Mouse (Mus musculus) urinary bladder, adult 18-20 months (tissue): ENCODE measurements at regions not wholly inside any gene's neighbourhood (a gene's known extent, or its start where the extent isn't known, plus 50 kb on each side); places are given as distances from the start of the nearest gene placed in this dataset.
A peak's percentile ranks its signal among the peaks of the same experiment; 100 is the strongest.

Experiments used
- DNase-seq, 2 experiments: peaks; one replicate each; pipeline ENCODE4 v3.0.0; 2022; ENCODE audit warnings: low spot score in 2 of 2, mixed read lengths in 2 of 2

- DNase-seq: no peak
Observed at GRCm38 (mm10) chr8:12136178-12136455, 142.5 kb upstream of the A230072I06Rik start.

- DNase-seq: no peak
Observed at GRCm38 (mm10) chr8:12137496-12137895, 141.1 kb upstream of the A230072I06Rik start.

GRCm38 (mm10) chr8:12137913-12138312, 140.7 kb upstream of the A230072I06Rik start:
- no peak for DNase-seq

- DNase-seq: no peak
Observed at GRCm38 (mm10) chr8:12151679-12152078, 126.9 kb upstream of the A230072I06Rik start.

DNA sequence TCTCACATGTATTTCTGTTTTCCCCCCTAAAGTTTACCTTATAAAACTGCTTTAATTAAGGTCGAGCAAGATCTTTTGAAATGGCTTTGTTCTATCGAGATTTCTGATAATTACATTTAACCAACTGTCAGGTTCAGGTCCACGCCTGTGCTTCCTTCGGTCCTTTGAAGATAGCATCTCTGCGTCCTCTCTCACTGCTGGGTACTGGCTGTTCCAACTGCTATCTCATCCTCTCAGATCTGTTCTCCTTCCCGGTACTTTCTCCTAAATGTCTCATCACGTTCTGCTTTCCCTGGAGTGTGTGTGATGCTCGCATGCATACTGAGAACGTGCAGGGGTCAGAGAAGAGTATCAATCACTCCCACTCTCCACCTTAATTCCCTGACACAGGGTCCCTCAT, 125.8 kb upstream of the A230072I06Rik start:
- no peak for DNase-seq

DNA sequence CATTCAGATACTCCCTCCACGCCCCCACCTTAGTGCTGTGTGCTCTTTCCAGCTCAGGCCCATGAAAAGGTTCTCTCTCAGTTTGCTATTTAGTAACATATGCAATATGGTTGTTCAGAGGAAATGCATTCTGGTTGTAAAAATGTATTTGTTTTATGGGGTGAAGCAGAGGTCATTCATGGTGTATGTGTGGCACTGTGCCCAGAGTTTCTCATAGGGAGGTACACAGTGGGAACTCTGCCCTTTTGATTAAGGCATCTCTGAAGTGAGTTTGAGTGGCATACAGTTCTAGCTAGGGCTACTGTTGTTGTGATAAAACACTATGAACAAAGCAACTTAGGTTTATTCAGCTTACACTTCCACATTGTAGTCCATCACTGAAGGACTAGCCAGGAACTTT, 121.7 kb upstream of the A230072I06Rik start:
- DNase-seq: no peak

GRCm38 (mm10) chr8:12158188-12158587, 120.4 kb upstream of the A230072I06Rik start:
- no peak for DNase-seq

DNA sequence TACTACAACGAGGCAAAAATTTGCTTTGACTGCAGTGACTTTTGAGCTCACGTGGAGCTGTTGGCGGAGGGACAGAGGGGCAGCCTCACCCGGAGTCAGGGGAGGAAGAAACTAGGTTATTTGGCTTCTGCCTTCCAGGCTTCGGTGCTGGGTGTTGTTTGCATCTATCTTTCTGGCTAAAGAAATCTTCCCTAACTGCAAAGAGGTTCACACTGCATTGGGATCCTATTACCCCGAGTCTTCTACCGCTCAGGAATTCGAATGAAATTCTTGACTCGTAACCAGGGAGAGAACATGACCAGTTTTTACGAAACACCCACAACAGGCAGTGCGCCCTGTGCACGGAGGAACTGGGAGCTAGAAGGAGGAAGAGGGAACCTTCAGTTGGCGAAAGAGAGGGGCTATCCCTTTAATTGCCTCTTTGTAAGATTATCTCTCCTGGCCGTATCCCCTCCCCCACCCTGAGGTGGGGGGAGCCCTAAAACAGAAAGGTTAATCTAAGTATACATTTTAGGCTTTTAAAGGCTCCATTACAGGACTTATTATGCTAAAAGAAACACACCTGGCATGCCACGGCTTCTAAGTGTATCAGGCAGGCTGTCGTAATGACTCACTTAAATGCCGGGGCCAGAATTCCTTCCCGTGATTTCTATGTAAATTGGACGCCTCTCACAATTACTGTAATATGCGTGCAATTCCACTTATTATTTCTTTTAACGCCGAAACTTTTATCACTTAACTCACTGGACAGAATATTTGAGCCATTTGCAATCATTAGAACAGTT, 115.5 kb upstream of the A230072I06Rik start:
- DNase-seq: peak in 1 of 2 experiments; percentile 12

GRCm38 (mm10) chr8:12165487-12166152, 113.0 kb upstream of the A230072I06Rik start:
- DNase-seq: no peak

DNA sequence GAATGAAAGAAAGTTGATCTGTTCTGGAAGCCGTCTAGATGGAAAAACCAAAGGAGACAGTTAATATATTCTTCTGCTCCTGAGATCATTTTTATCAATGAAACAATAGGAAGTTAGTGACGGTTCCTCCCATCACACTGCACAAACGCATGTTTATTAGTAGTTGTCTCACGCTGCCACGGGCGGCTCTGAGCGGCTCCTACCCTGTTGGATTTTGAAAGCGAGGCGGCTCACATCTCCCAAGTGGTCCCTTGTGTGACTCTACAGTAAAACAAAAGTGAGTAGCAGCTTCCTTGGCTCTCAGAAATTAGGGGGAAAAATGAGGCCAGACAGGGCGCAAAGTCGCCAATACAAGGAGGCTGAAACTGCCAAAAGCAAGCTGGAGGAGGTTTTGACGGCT, 106.8 kb upstream of the A230072I06Rik start:
- no peak for DNase-seq

DNA sequence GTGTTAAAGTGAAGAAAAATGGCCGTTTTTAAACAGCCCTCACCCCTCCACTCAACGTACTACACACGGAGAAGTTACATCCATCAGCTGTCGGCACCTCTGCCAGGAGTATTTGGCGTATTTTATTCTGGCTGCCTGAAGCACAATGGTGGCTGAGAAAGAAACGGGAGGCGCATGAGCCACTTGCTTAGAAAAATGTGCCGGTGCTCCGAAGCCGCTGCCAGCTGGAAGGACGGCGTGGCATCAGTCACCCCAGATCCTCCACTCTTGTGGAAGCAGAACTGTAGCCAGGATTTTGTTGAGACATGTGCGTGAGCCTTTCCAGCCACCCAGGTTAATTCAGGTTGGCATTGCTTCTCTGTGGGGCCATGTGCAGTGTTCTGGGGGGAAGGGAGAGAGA, 103.1 kb upstream of the A230072I06Rik start:
- no peak for DNase-seq

GRCm38 (mm10) chr8:12184666-12185065, 94.0 kb upstream of the A230072I06Rik start:
- no peak for DNase-seq

GRCm38 (mm10) chr8:12187366-12187765, 91.3 kb upstream of the A230072I06Rik start:
- no peak for DNase-seq

- DNase-seq: no peak
Observed at GRCm38 (mm10) chr8:12188451-12188850, 90.2 kb upstream of the A230072I06Rik start.

DNA sequence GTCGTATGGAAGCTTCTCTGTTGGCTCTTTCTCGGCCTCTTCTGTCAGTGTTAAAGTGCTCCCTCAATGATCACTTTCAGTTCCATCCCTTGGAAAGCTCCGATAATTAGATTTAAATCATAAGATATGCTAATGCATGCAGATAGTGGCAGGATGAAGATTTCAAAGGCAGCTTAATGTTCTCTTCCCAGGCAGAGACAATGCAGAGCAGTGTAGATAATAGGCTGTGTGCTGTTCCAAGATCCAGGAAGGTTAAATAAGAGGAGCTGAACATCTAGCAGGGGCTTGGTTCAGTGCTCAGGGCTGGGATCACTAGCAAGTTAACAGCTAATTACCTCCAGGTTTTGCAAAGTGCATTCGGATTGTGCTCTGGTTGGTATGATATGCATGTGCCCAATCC, 89.7 kb upstream of the A230072I06Rik start:
- DNase-seq: no peak

- no peak for DNase-seq
Observed at GRCm38 (mm10) chr8:12192006-12192405, 86.6 kb upstream of the A230072I06Rik start.

DNA sequence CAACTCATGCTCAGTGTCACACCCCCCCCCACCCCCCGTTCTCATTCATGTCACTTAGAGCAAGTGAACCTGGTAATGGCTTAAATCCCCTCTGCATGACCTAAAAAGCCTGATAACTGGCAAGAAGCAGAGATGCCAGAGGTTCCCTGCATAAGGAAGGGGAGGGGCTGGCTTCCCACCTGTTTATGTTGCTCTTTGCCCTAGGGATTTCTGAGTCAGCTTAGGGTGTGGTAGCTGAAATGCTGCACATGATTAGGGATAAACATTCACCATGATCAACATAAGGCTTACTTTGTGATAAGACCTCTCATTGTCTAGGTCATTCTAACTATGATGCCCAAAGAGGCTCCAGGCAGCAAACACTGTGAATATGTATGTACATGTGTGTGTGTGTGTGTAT, 72.7 kb upstream of the A230072I06Rik start:
- no peak for DNase-seq

GRCm38 (mm10) chr8:12207412-12207811, 71.2 kb upstream of the A230072I06Rik start:
- no peak for DNase-seq

DNA sequence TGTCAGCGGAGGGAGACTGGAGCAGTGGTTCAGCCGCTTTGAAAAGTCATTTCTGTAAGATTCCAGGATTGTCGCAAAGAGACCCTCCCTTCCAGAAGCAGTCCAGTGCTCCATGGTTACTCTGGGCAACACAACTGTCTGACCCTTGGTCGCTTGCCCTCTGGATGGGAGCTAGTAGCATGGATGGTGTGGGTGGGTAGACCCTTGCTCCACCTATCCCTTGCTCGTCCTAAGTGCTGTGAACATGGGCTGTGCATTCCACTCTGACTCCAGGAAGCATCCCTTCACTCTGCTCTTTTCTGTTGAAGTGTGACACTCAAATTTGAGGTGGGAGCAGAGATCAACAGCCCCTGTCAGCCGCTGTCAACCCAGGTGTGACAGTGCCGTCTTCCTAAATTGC, 64.8 kb upstream of the A230072I06Rik start:
- DNase-seq: no peak

DNA sequence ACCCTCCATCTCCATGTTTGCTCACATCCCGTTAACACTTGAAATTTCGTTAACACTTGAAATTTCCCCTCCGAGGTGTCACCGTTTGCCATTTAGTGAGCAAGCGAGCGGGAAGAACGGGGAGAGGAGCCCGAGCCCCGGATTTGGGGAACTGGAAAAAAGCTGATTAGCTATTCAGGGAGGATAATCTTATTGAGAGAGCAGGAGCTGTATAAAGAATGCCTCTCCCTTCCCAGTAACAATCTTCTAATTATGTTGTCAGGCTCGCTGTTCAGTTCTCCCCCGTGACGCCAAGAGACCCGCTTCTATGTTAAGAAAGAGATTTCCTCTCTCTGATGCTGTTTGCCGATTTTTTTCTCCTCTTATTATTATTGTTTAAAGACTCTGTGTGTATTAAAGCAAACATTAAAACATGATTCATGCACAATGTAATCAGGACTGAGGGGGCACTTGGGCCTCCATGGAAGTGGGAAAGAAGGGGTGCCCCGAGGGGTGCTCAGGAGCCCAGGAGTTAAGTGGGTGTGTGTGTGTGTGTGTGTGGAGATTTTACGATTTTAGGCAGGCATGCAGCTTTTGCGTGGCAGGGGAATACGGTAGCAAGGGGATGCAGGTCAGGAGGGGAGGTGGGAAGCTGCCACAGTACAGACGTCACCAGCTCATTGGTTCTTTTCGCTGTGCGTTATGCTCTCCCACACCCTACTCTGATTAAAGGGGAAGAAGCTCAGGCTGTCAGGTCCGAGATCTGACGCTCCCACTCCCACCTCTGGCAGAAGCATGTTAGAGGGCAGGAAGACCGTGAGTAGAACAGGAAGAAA, 64.2 kb upstream of the A230072I06Rik start:
- DNase-seq: no peak

GRCm38 (mm10) chr8:12221506-12221905, 57.1 kb upstream of the A230072I06Rik start:
- DNase-seq: no peak

- DNase-seq: no peak
Observed at GRCm38 (mm10) chr8:12223376-12223775, 55.2 kb upstream of the A230072I06Rik start.
